Mouse (Mus musculus): ENCODE data around the gene Tas1r3.

Tas1r3 gene

GRCm38 (mm10) chr4:155863001-155863400 lies at the start of gene Tas1r3:
Tas1r3 (minus strand) TSS chr4:155863362.
- DNase-seq (ENCODE audit: inconsistent ontology term): no peak

GRCm38 (mm10) chr4:155908751-155909150 lies 45.6 kb upstream of the Tas1r3 start:
- no peak for DNase-seq (ENCODE audit: inconsistent ontology term)

GRCm38 (mm10) chr4:155908281-155908680 lies 45.1 kb upstream of the Tas1r3 start:
- no peak for DNase-seq (ENCODE audit: inconsistent ontology term)

GRCm38 (mm10) chr4:155907003-155907402 lies 43.8 kb upstream of the Tas1r3 start:
- no peak for DNase-seq (ENCODE audit: inconsistent ontology term)

- no peak for DNase-seq (ENCODE audit: inconsistent ontology term)
Measured at GRCm38 (mm10) chr4:155906125-155906524, 43.0 kb upstream of the Tas1r3 start.

- no peak for DNase-seq (ENCODE audit: inconsistent ontology term)
Measured at GRCm38 (mm10) chr4:155905634-155906033, 42.5 kb upstream of the Tas1r3 start.

GRCm38 (mm10) chr4:155904318-155905102 lies 41.3 kb upstream of the Tas1r3 start:
- DNase-seq (ENCODE audit: inconsistent ontology term): no peak

- DNase-seq (ENCODE audit: inconsistent ontology term): no peak
Measured at GRCm38 (mm10) chr4:155903246-155903645, 40.1 kb upstream of the Tas1r3 start.

GRCm38 (mm10) chr4:155901205-155901604 lies 38.0 kb upstream of the Tas1r3 start:
- peak; percentile 42 for DNase-seq (ENCODE audit: inconsistent ontology term)

GRCm38 (mm10) chr4:155899355-155899754 lies 36.2 kb upstream of the Tas1r3 start:
- no peak for DNase-seq (ENCODE audit: inconsistent ontology term)

- no peak for DNase-seq (ENCODE audit: inconsistent ontology term)
Measured at GRCm38 (mm10) chr4:155898318-155898717, 35.2 kb upstream of the Tas1r3 start.

- no peak for DNase-seq (ENCODE audit: inconsistent ontology term)
Measured at GRCm38 (mm10) chr4:155896461-155896860, 33.3 kb upstream of the Tas1r3 start.

- no peak for DNase-seq (ENCODE audit: inconsistent ontology term)
Measured at GRCm38 (mm10) chr4:155895826-155896225, 32.7 kb upstream of the Tas1r3 start.

- DNase-seq (ENCODE audit: inconsistent ontology term): peak; percentile 69
Measured at GRCm38 (mm10) chr4:155895216-155895615, 32.1 kb upstream of the Tas1r3 start.

GRCm38 (mm10) chr4:155894311-155894881 lies 31.2 kb upstream of the Tas1r3 start:
- peak; percentile 82 for DNase-seq (ENCODE audit: inconsistent ontology term)

- no peak for DNase-seq (ENCODE audit: inconsistent ontology term)
Measured at GRCm38 (mm10) chr4:155893212-155893690, 30.1 kb upstream of the Tas1r3 start.

- peak; percentile 65 for DNase-seq (ENCODE audit: inconsistent ontology term)
Measured at GRCm38 (mm10) chr4:155892438-155893211, 29.5 kb upstream of the Tas1r3 start.

- peak; percentile 92 for DNase-seq (ENCODE audit: inconsistent ontology term)
Measured at GRCm38 (mm10) chr4:155892017-155892416, 28.9 kb upstream of the Tas1r3 start.

GRCm38 (mm10) chr4:155891551-155892001 lies 28.4 kb upstream of the Tas1r3 start, which contains the start of the genes Pusl1 and Acap3:
Pusl1 (minus strand) TSS chr4:155891781.
Acap3 (plus strand) TSS chr4:155891822.
- peak; percentile 98 for DNase-seq (ENCODE audit: inconsistent ontology term)

GRCm38 (mm10) chr4:155891011-155891471 lies 27.9 kb upstream of the Tas1r3 start:
- no peak for DNase-seq (ENCODE audit: inconsistent ontology term)

GRCm38 (mm10) chr4:155889316-155889715 lies 26.2 kb upstream of the Tas1r3 start:
- DNase-seq (ENCODE audit: inconsistent ontology term): no peak

GRCm38 (mm10) chr4:155888181-155888580 lies 25.0 kb upstream of the Tas1r3 start:
- no peak for DNase-seq (ENCODE audit: inconsistent ontology term)
